Mouse (Mus musculus) forelimb bud, embryonic 11.5 days (tissue): ENCODE measurements around the gene Tnip1.

Experiments
- DNase-seq: peaks from one replicate; pipeline ENCODE4 v3.0.0-alpha.2; 2012; ENCODE audit warnings: low read depth, low spot score

The Tnip1 gene

DNA sequence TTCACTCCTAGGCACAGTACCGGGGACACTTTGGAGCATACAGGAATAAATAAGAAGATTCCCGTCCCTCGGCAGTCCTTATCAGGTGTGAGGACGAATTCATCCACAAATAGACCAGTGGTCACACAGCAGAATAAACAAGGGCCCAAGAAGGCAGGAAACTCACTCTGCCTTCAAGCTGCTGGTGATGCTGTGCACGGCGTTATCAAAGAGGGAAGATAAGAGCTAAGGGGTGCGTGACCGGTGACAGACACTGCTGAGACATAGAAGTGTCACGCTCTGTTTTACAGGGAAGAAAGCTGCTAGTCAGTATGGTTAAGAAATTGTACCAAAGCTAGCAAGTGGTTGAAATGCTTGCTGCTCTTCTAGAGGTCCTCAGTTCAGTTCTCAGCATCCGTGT lies 82.8 kb downstream of the Tnip1 start:
- DNase-seq, result no peak

DNA sequence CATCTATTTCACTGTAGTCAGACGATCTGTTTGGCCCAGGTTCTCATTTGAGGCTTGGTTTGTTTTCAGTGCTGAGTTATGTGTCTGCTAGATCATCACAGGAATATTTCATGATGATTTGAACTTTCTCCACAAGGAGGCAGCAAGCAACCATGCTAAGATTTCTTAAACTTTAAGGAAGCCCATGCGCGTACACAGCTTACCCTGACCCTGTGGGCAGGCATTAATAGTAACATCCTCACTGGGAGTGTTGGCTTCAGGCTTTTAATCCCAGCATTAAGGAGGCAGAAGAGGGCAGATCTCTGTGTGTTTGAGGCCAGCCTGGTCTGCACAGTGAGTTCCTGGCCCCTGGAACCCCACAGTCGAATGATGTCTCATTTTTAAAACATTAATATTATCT lies 83.3 kb downstream of the Tnip1 start:
- peak; percentile 65 for DNase-seq

DNA sequence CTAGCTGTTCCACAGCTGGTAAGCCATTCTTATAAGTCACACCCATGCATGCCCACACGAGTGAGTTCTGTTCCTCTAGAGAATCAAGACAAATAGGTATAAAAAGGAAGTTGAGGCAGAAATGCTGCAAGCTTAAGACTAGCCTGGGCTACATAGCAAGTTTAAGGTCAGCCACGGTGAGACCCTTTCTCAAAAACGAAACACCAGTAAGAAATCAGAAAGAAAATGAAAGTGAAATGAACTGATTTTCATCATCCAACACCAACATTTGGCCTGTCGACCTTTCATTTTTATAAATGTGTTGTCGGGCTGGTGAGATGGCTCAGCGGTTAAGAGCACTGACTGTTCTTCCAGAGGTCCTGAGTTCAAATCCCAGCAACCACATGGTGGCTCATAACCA lies 83.8 kb downstream of the Tnip1 start:
- no peak for DNase-seq

- no peak for DNase-seq
These were observed 86.7 kb downstream of the Tnip1 start for GRCm38 (mm10) chr11:54876031-54876430.

DNA sequence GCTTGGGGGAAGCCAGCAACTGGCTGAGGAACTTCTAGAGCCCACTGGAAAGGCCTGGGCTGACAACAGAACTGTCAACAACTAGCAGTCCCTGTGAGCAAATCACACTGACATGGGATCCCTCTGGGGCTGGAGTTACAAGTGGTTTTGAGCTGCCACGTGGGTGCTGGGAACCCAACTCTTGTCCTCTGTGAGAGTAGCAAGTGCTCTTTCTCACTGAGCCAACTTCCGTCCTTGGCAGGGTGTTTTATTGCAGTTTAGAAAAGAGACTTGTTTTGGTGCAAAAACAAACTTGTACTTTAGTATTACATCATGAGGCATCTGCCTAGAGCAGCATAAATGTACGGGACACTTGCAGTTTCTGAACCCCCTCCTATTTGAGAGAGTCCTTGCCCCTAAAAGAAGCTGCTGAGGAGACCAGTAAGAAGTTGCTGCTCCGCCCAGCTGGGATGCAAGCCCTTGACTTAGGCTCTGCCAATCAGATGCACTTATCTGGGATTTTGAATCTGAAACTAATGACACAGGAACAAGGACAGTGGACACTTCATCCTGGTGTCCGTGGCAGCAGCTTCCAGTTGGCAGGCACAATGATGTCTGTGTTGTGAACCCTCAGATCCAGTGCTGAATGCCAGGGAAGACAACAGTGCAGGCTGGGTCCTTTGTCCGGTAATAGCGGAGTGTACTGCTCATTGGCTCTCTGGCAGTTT lies 90.7 kb downstream of the Tnip1 start:
- no peak for DNase-seq

DNA sequence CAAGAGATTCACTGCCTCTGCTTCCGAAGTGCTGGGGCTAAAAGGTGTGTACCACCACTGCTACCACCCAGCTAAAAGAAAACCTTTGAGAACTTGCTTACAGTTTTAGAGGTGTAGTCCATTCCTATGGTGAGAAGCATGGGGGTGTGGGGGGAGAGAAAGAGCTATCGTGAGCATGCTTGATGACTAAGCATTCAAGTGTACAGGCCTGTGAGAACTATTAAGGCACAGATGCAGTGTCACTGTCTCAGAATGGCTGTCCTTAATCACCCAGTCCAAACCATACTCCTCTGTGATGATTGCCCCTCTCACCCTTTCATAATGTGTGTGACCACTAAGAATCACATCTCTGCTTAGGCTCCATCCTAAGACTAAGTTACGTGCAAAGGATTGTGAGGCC lies 93.4 kb downstream of the Tnip1 start:
- DNase-seq, result no peak

DNA sequence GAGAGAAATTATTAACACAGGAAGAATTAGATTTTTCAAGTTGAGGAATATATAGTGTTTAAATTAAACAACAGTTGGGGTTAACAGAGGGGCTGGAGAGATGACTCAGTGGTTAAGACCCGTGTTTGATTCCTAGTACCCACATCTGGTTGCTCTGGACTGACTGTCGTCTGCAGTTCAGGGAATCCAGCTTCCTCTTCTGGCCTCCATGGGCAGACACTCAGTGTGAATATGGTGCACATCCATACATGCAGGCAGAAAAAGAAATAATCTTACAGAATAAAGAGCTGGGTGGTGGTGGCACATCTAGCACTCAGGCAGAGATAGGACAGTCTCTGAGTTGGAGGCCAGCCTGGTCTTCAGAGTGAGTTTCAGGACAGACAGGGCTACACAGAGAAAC lies 94.3 kb downstream of the Tnip1 start:
- DNase-seq, result no peak

- no peak for DNase-seq
These were observed 94.7 kb downstream of the Tnip1 start for GRCm38 (mm10) chr11:54867903-54868434.

- DNase-seq, result no peak
These were observed 95.7 kb downstream of the Tnip1 start for GRCm38 (mm10) chr11:54867049-54867385.

- peak; percentile 93 for DNase-seq
These were observed 96.3 kb downstream of the Tnip1 start, which contains the start of gene Hint1 for GRCm38 (mm10) chr11:54866119-54867048. Hint1 (plus strand) TSS chr11:54866383.

GRCm38 (mm10) chr11:54865330-54866085 lies 97.2 kb downstream of the Tnip1 start:
- DNase-seq, result no peak

DNA sequence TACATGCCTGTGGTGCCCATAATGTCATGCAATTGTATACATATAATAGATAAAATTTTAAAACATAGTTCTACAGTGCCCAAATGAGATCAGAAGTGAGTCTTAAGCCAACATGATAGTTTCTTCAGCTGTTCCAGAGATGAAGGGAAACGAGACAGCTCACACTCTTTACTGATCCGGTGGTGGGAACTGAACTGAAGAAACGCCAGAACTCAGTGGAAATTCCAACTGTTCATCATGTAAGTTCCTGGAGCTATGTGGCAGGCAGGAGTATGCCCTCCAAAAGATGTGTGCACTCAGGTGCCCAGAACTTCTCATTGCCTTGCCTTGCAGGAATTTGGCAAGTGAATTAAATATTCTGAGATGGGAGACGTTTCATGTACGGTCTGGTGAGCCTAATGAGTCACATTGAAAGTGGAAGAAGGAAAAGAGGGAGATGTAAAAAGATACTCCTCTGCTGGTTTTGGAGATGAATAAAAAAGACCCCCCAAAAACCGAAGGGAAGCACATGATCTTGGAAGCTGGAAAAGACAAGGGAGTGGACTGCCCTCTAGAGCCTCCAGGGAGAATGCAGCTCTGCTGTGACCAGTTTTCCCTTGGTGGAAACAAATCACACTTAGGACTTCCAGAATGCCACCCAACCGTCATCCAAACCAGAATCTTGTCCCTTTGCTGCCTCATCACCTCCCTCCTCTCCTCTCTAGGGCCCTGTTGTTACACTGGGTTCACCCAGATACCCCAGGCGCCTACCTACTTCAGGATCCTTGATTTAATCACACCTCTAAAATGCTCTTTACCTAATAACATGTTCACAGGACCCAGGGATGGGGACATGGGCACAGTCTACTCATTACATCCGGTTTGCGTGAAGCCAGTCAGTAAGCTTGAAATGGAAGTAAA lies 99.8 kb downstream of the Tnip1 start:
- DNase-seq, result peak; percentile 55

- DNase-seq, result no peak
These were observed 101.0 kb downstream of the Tnip1 start for GRCm38 (mm10) chr11:54861471-54862420.
